Mouse (Mus musculus) MEL (cell line): ENCODE data around the gene Tpd52l2. TPM values are rescaled to one million over a fixed set of nuclear protein-coding genes. Genes with fewer than 3 reads are reported as not detected.

Experiments
- DNase-seq: peaks from one replicate; pipeline ENCODE4 v3.0.0; 2011; ENCODE audit warnings: low read depth, low spot score
- H3K27ac ChIP-seq: 2 replicates; pipeline ENCODE4 v1.5.1; 2012; ENCODE audit warnings: low read depth, mild to moderate bottlenecking, control low read depth, low read length, moderate library complexity; ENCODE audit not compliant: control insufficient read depth
- H3K27me3 ChIP-seq, 2 experiments: fragments of 150-350 bp in 1 of 2; sonication (generic) in 1 of 2; 2 replicates each; pipeline ENCODE4 v1.6.1; 2012; ENCODE audit warnings: low read length in 2 of 2, mild to moderate bottlenecking in 2 of 2, improper control_type of control experiment in 1 of 2, moderate library complexity in 1 of 2; ENCODE audit not compliant: insufficient read depth in 2 of 2, control insufficient read depth in 1 of 2
- H3K36me3 ChIP-seq, 2 experiments: 2 replicates each; pipeline ENCODE4 v1.6.1; 2012 to 2014; ENCODE audit warnings: low read length in 2 of 2, improper control_type of control experiment in 1 of 2, inconsistent platforms in 1 of 2, mild to moderate bottlenecking in 1 of 2; ENCODE audit not compliant: insufficient read depth in 2 of 2, control insufficient read depth in 1 of 2
- H3K4me1 ChIP-seq, 2 experiments: fragments of 150-350 bp in 1 of 2; sonication (generic) in 1 of 2; 2 replicates each; pipeline ENCODE4 v1.6.1; 2012; ENCODE audit warnings: low read length in 2 of 2, improper control_type of control experiment in 1 of 2, mild to moderate bottlenecking in 1 of 2; ENCODE audit not compliant: insufficient read depth in 2 of 2, control insufficient read depth in 1 of 2
- H3K4me3 ChIP-seq, 2 experiments: fragments of 150-350 bp in 1 of 2; sonication (generic) in 1 of 2; 2 replicates each; pipeline ENCODE4 v1.5.1; 2012; ENCODE audit warnings: low read depth in 2 of 2, low read length in 2 of 2, mild to moderate bottlenecking in 2 of 2, moderate library complexity in 2 of 2, control low read depth in 1 of 2, improper control_type of control experiment in 1 of 2; ENCODE audit not compliant: control insufficient read depth in 1 of 2, insufficient read depth in 1 of 2
- H3K79me2 ChIP-seq: 2 replicates; pipeline ENCODE4 v1.6.1; 2012; ENCODE audit warnings: mild to moderate bottlenecking, low read length, moderate library complexity; ENCODE audit not compliant: control insufficient read depth, poor library complexity, insufficient read depth
- H3K9ac ChIP-seq: 2 replicates; pipeline ENCODE4 v1.6.1; 2012; ENCODE audit warnings: low read depth, mild to moderate bottlenecking, control low read depth, low read length, moderate library complexity; ENCODE audit not compliant: control insufficient read depth, poor library complexity, severe bottlenecking
- H3K9me3 ChIP-seq: fragments of 150-350 bp; sonication (generic); replicated peaks from 2 replicates; pipeline ENCODE4 v1.6.1; 2012; ENCODE audit warnings: mild to moderate bottlenecking, low read length, improper control_type of control experiment, moderate library complexity; ENCODE audit not compliant: insufficient read depth
- BHLHE40 ChIP-seq: IDR thresholded peaks from 2 replicates; pipeline ENCODE4 v1.6.1; 2012; ENCODE audit warnings: low read depth, mild to moderate bottlenecking, inconsistent platforms, low read length, improper control_type of control experiment, borderline replicate concordance
- CHD1 ChIP-seq: IDR thresholded peaks from 2 replicates; pipeline ENCODE4 v1.6.1; 2012; ENCODE audit warnings: low read depth, mild to moderate bottlenecking, inconsistent platforms, low read length, improper control_type of control experiment
- E2F4 ChIP-seq: IDR thresholded peaks from 2 replicates; pipeline ENCODE4 v1.6.1; 2011; ENCODE audit warnings: low read depth, low read length, improper control_type of control experiment, borderline replicate concordance
- ETS1 ChIP-seq: IDR thresholded peaks from 2 replicates; pipeline ENCODE4 v1.6.1; 2012; ENCODE audit warnings: low read depth, mild to moderate bottlenecking, inconsistent platforms, low read length, improper control_type of control experiment, moderate library complexity
- GATA1 ChIP-seq: IDR thresholded peaks from 2 replicates; pipeline ENCODE4 v1.6.1; 2011; ENCODE audit warnings: low read depth, low read length, improper control_type of control experiment
- HCFC1 ChIP-seq: IDR thresholded peaks from 2 replicates; pipeline ENCODE4 v1.6.1; 2012; ENCODE audit warnings: low read depth, mild to moderate bottlenecking, inconsistent platforms, low read length, improper control_type of control experiment, moderate library complexity
- JUND ChIP-seq: IDR thresholded peaks from 2 replicates; pipeline ENCODE4 v1.6.1; 2011; ENCODE audit warnings: low read depth, mild to moderate bottlenecking, improper control_type of control experiment, low read length
- KAT2A ChIP-seq: conservative IDR thresholded peaks from 2 replicates; pipeline ENCODE4 v1.6.1; 2012; ENCODE audit warnings: low read depth, low read length, improper control_type of control experiment, inconsistent platforms
- MAZ ChIP-seq: IDR thresholded peaks from 2 replicates; pipeline ENCODE4 v1.6.1; 2012; ENCODE audit warnings: low read depth, mild to moderate bottlenecking, inconsistent platforms, low read length, improper control_type of control experiment
- MXI1 ChIP-seq: IDR thresholded peaks from 2 replicates; pipeline ENCODE4 v1.6.1; 2011; ENCODE audit warnings: mild to moderate bottlenecking, low read depth, low read length, improper control_type of control experiment
- MYC ChIP-seq: IDR thresholded peaks from 2 replicates; pipeline ENCODE4 v1.6.1; 2011; ENCODE audit warnings: low read depth, mild to moderate bottlenecking, low read length, improper control_type of control experiment, moderate library complexity
- NRF1 ChIP-seq: IDR thresholded peaks from 2 replicates; pipeline ENCODE4 v1.6.1; 2014; ENCODE audit warnings: low read depth, mild to moderate bottlenecking, inconsistent platforms, low read length, improper control_type of control experiment, moderate library complexity; ENCODE audit not compliant: poor library complexity, insufficient read depth, severe bottlenecking
- POLR2A ChIP-seq, 2 experiments: IDR thresholded peaks; 2 replicates each; pipeline ENCODE4 v1.6.1; 2011 to 2012; ENCODE audit warnings: low read length in 2 of 2, mild to moderate bottlenecking in 2 of 2, control low read depth in 1 of 2, improper control_type of control experiment in 1 of 2, low read depth in 1 of 2, moderate library complexity in 1 of 2; ENCODE audit not compliant: control insufficient read depth in 1 of 2, insufficient read depth in 1 of 2, poor library complexity in 1 of 2
- POLR2AphosphoS2 ChIP-seq: IDR thresholded peaks from 2 replicates; pipeline ENCODE4 v1.6.1; 2011; ENCODE audit warnings: low read length, improper control_type of control experiment
- POLR2AphosphoS5 ChIP-seq: IDR thresholded peaks from 2 replicates; pipeline ENCODE4 v1.6.1; 2012; ENCODE audit warnings: low read depth, borderline replicate concordance, mild to moderate bottlenecking, inconsistent platforms, low read length, moderate library complexity, mixed read lengths
- RAD21 ChIP-seq: IDR thresholded peaks from 2 replicates; pipeline ENCODE4 v1.6.1; 2011; ENCODE audit warnings: mild to moderate bottlenecking, low read depth, low read length, improper control_type of control experiment
- RCOR1 ChIP-seq: IDR thresholded peaks from 2 replicates; pipeline ENCODE4 v1.6.1; 2012; ENCODE audit warnings: low read depth, mild to moderate bottlenecking, inconsistent platforms, low read length, improper control_type of control experiment
- SIN3A ChIP-seq: IDR thresholded peaks from 2 replicates; pipeline ENCODE4 v1.6.1; 2012; ENCODE audit warnings: low read length, improper control_type of control experiment, inconsistent platforms
- SMC3 ChIP-seq: IDR thresholded peaks from 2 replicates; pipeline ENCODE4 v1.6.1; 2011; ENCODE audit warnings: low read depth, low read length, improper control_type of control experiment
- TCF12 ChIP-seq: IDR thresholded peaks from 2 replicates; pipeline ENCODE4 v1.6.1; 2014; ENCODE audit warnings: low read depth, mild to moderate bottlenecking, inconsistent platforms, low read length, improper control_type of control experiment, moderate library complexity
- UBTF ChIP-seq: IDR thresholded peaks from 2 replicates; pipeline ENCODE4 v1.6.1; 2012; ENCODE audit warnings: low read depth, mild to moderate bottlenecking, inconsistent platforms, low read length, improper control_type of control experiment, moderate library complexity, borderline replicate concordance; ENCODE audit not compliant: insufficient read depth
- USF2 ChIP-seq, 2 experiments: IDR thresholded peaks; 2 replicates each; pipeline ENCODE4 v1.6.1; 2011 to 2012; ENCODE audit warnings: improper control_type of control experiment in 2 of 2, low read length in 2 of 2, borderline replicate concordance in 1 of 2, inconsistent platforms in 1 of 2, low read depth in 1 of 2, mild to moderate bottlenecking in 1 of 2; ENCODE audit not compliant: insufficient read depth in 1 of 2
- ZMIZ1 ChIP-seq: IDR thresholded peaks from 2 replicates; pipeline ENCODE4 v1.6.1; 2012; ENCODE audit warnings: low read depth, mild to moderate bottlenecking, inconsistent platforms, low read length, improper control_type of control experiment, moderate library complexity
- polyA plus RNA-seq, 2 experiments: library from polyadenylated mRNA; stranded (reverse) in 1 of 2; unstranded in 1 of 2; fragments of >175 nt in 1 of 2; fragments of >200 nt in 1 of 2; gene quantifications; 2 replicates each; pipeline versions ENCODE4 v1.2.1 to v1.2.4; 2012; ENCODE audit warnings: low replicate concordance in 2 of 2, low read depth in 1 of 2; ENCODE audit not compliant: insufficient read length in 2 of 2, insufficient read depth in 1 of 2, missing spikeins in 1 of 2
- total RNA-seq: library from RNA; depleted of rRNA; stranded (reverse); fragments of 300-350 nt; gene quantifications from 2 replicates; pipeline ENCODE4 v1.2.3, GENCODE M21; 2012

Tpd52l2 gene
- total and polyA plus RNA-seq, 3 experiments = 99.5 to 119 TPM; not detected in 1

GRCm38 (mm10) chr2:181496281-181496680, 661 bp upstream of the Tpd52l2 start (continued):
- no peak for TF ChIP-seq POLR2A (IDR thresholded peaks at IDR 0.05; ENCODE audit: control insufficient read depth in 1 of 2, insufficient read depth in 1 of 2, low read depth in 1 of 2, low read length in 2 of 2, poor library complexity in 1 of 2)

- TF ChIP-seq E2F4 (no peak), USF2 (IDR thresholded peaks at IDR 0.05; ENCODE audit: borderline replicate concordance in 1 of 2, insufficient read depth in 1 of 2, low read depth in 1 of 2, low read length in 2 of 2) (no peak), TCF12 (0 out of 2 replicates have a peak, but pooled peaks have one; percentile 16)
- Histone ChIP-seq H3K4me3 (peak overlapping the region; percentile 94 to 98), H3K9me3 (no peaks in the 10 kb centered on the region), H3K27ac (peak overlapping the region; percentile 91), H3K9ac (peak overlapping the region; percentile 94), H3K27me3 (no peaks in the 10 kb centered on the region), H3K4me1 (peaks cover 3 to 9% of the 10 kb centered on the region in 2 experiments; a peak in 3 of 4 replicates), H3K36me3 (peaks cover 0 to 11% of the 10 kb centered on the region in 2 experiments; a peak in 3 of 4 replicates), H3K79me2 (peaks cover 20% of the 10 kb centered on the region)
- DNase-seq = peak; percentile 90
Observed at GRCm38 (mm10) chr2:181497548-181497875, 570 bp downstream of the Tpd52l2 start.

- Histone ChIP-seq H3K36me3 (peaks cover 0 to 15% of the 10 kb centered on the region in 2 experiments; a peak in 3 of 4 replicates), H3K79me2 (peaks cover 20% of the 10 kb centered on the region), H3K4me3 (no peak overlapping the region), H3K27ac (no peak overlapping the region), H3K9me3 (no peaks in the 10 kb centered on the region), H3K4me1 (peaks cover 2 to 3% of the 10 kb centered on the region in 2 experiments; a peak in 3 of 4 replicates), H3K27me3 (no peaks in the 10 kb centered on the region), H3K9ac (no peak overlapping the region)
- no peak for TF ChIP-seq GATA1
- TF ChIP-seq SMC3 = no peak
- no peak for TF ChIP-seq NRF1
- TF ChIP-seq RCOR1 = no peak
- no peak for TF ChIP-seq ETS1
- TF ChIP-seq UBTF = no peak
- DNase-seq = no peak
Observed at GRCm38 (mm10) chr2:181498644-181499043, 1.7 kb downstream of the Tpd52l2 start.

- H3K27ac ChIP-seq = no peak overlapping the region
- 0 out of 2 replicates have a peak, but pooled peaks cover 1% of the 10 kb centered on the region for H3K79me2 ChIP-seq
- no peaks in the 10 kb centered on the region for H3K27me3 ChIP-seq
- no peak for TF ChIP-seq SIN3A
- TF ChIP-seq BHLHE40 = no peak
- TF ChIP-seq JUND = no peak
- no peak for TF ChIP-seq HCFC1
- TF ChIP-seq POLR2AphosphoS2 = no peak
- TF ChIP-seq POLR2AphosphoS5 = no peak
- TF ChIP-seq MXI1 = no peak
- TF ChIP-seq RAD21 = no peak
- no peak for TF ChIP-seq MYC
- no peak for TF ChIP-seq POLR2A (IDR thresholded peaks at IDR 0.05; ENCODE audit: control insufficient read depth in 1 of 2, insufficient read depth in 1 of 2, low read depth in 1 of 2, low read length in 2 of 2, poor library complexity in 1 of 2)
- TF ChIP-seq KAT2A = no peak
- no peak for TF ChIP-seq ZMIZ1
- no peak for TF ChIP-seq CHD1
- no peak for TF ChIP-seq UBTF
- no peak for TF ChIP-seq MAZ
- no peak for TF ChIP-seq ETS1
- no peaks in the 10 kb centered on the region for H3K4me1 ChIP-seq
- H3K9ac ChIP-seq = no peak overlapping the region
- no peak overlapping the region for H3K4me3 ChIP-seq
- peaks cover 0 to 45% of the 10 kb centered on the region in 2 experiments; a peak in 2 of 4 replicates for H3K36me3 ChIP-seq
- no peaks in the 10 kb centered on the region for H3K9me3 ChIP-seq
- DNase-seq = no peak
Observed at GRCm38 (mm10) chr2:181509191-181509590, 12.2 kb downstream of the Tpd52l2 start.
